Mouse (Mus musculus) macrophage (primary cell): ENCODE data around the gene Taf3. TPM values are rescaled to one million over a fixed set of nuclear protein-coding genes. Genes with fewer than 3 reads are reported as not detected.
A peak's percentile ranks its signal among the peaks of the same experiment; 100 is the strongest.

ENCODE experiments used
- H3K27ac ChIP-seq: fragments of 350-480 bp; formaldehyde crosslinking; 2 replicates; pipeline ENCODE4 v1.9.0; 2021
- H3K36me3 ChIP-seq: fragments of 350-480 bp; formaldehyde crosslinking; 2 replicates; pipeline ENCODE4 v1.9.0; 2021; ENCODE audit errors: inconsistent target
- H3K4me3 ChIP-seq: fragments of 350-480 bp; formaldehyde crosslinking; 2 replicates; pipeline ENCODE4 v1.9.0; 2021; ENCODE audit errors: inconsistent target
- H3K79me2 ChIP-seq: fragments of 350-480 bp; formaldehyde crosslinking; 2 replicates; pipeline ENCODE4 v1.9.0; 2021; ENCODE audit errors: inconsistent target
- WGBS: methylation state at CpG from one replicate; pipeline ENCODE4 v1.1.7; 2026; ENCODE audit warnings: inconsistent platforms; ENCODE audit not compliant: missing documents; 5-methylcytosine and 5-hydroxymethylcytosine counted together
- polyA plus RNA-seq: library from polyadenylated mRNA; stranded (reverse); fragments of 250-400 nt; gene quantifications from 3 replicates; pipeline ENCODE4 v1.2.4, GENCODE M21; 2018; ENCODE audit warnings: inconsistent platforms

Taf3 gene
- polyA plus RNA-seq, 1 experiment from 2014 or later: 15.9 TPM

DNA sequence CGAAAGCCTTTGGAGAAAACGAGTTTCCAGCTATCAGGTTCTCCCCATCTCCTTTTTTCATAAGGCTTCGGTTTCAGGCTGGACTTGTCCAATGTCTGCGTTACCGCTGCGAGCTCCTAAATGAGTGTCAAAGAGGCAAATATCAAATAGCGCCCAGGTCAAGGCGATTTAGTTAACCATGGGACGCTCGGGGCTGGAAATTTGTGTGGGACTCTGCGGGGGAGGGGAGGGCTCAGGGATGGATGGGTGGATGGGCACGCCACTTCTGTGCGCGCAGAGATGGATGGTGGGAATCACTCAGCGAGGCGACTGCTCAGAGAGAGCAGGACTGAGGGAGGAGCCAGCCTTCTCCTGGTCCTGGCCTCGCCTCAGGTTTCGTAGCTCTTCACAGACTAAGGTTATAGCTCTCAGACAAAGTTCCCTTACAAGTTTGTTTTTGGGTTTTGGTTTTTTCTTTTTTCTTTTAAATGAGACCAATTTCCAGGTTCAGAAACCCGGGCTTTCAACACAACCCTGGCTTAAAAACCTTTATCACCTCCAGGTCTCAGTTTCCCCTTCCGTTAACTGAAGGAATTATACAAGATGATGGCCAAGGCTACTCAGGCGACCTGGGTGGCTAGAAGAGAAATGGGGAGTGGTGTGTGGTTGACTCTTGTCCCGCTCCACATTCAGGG is 152.2 kb downstream of the Taf3 start:
- Histone ChIP-seq H3K79me2 (no peaks in the 10 kb centered on the region), H3K4me3 (no peak overlapping the region), H3K36me3 (no peaks in the 10 kb centered on the region), H3K27ac (no peak overlapping the region)
- WGBS: 7% methylated on average over 22 of the region's 22 CpGs

DNA sequence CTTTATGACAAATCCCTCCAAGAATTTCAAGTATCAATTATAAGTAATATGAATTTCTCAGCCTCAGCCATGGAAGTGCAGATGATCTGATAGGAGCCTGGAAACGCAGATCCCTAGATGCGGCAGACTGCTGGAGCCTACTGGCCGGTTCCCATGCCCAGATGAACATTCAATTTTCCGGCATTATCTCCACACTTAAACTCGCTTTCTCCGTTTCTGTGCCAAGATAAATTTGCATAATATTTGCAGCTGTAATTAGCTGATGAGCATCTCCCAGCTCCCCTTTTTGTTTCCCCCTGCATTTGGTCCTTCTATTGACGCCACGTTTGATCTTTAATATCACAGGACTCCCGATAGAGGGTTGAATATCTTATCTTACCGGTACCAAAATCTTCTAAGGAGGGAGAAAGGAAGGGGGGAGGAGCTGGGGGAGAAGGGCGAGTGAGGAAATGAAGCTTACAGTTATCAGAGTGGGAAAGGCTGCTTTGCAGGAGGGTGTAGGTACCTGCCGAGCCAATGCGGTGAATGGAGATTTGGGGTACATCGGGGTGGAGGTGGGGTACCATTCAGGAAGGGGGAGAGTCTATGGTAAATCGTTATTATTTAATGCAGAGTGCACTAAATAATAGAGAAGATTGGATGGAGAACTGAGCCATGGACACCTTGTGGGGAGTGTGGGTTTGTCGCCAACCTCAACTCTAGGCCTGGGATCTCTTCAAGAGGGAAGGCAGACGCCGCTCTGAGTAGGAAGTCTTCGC is 153.4 kb downstream of the Taf3 start:
- no peak overlapping the region for H3K4me3 ChIP-seq
- H3K79me2 ChIP-seq: no peaks in the 10 kb centered on the region
- 13% methylated on average over 19 of the region's 19 CpGs for WGBS
- no peaks in the 10 kb centered on the region for H3K36me3 ChIP-seq
- no peak overlapping the region for H3K27ac ChIP-seq

DNA sequence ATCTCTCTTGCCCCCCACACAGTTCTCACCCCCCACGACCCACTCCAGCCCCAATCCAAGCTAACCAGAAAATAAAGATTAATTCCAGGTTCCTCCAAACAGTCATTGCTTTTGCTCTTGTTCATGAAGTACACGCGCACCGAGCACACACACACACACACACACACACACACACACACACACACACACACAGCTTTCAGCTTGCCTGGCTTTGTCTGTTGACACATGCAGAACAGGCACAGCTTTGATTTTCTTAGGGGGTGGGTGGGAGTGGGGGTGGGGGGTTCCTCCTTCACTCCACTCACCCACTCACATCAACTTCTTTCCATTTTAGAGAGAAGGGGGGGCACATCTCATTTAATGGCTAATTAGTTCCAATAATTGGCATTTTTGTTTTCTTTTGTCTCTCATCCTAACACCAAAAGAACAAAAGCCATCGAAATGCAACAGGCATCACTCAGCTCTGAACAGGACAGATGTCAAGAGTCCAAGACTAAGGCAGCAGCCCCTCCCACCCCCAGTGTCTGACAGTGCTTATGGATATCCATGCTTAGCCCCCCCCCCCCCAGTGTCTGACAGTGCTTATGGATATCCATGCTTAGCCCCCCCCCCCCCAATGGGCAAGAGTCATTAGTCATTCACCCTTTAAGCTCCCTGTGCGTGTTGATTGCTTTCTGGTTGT is 155.0 kb downstream of the Taf3 start:
- 19% methylated on average over 6 of the region's 6 CpGs for WGBS
- Histone ChIP-seq H3K27ac (no peak overlapping the region), H3K4me3 (no peak overlapping the region), H3K36me3 (no peaks in the 10 kb centered on the region), H3K79me2 (no peaks in the 10 kb centered on the region)

DNA sequence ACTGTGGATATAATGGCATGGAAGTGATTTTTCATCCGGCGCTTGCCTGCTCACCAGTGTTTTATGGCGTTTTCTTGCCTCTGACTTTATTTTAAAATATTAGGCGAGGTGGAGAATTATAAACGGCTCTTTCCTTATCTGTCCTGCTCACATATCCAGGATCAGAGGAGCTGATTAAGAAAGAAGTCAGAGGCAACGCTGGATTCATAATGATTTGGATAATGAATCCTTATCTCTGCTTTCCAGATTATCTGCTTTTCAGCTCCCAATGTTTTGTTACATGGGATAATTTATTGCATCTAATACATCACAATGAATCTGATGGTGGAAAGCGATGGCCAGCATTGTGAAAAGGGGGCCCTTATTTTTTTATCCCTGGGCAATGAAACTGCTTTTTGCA is 155.9 kb downstream of the Taf3 start:
- no peaks in the 10 kb centered on the region for H3K36me3 ChIP-seq
- no peak overlapping the region for H3K4me3 ChIP-seq
- no peaks in the 10 kb centered on the region for H3K79me2 ChIP-seq
- WGBS: 14% methylated on average over 7 of the region's 7 CpGs
- no peak overlapping the region for H3K27ac ChIP-seq

DNA sequence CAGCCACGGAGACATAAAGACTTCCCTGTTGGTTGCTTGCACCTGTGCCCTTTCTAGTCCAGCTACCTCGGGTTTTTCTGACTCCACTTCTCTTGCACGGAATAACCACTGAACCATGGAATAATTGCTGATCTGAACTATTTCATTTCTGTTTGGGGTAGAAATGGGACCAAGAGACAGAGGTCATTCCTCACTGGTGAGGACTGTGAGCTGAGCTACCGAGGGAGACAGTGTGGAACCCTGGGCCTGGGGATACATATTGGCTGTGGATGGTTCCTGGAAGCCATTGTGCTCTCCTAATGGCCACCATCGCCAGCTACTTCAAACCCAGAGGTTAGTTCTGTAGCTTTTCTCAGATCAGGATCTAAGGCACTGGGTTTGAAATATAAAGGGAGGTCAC is 157.5 kb downstream of the Taf3 start:
- WGBS: 8% methylated on average over 5 of the region's 5 CpGs
- no peak overlapping the region for H3K4me3 ChIP-seq

DNA sequence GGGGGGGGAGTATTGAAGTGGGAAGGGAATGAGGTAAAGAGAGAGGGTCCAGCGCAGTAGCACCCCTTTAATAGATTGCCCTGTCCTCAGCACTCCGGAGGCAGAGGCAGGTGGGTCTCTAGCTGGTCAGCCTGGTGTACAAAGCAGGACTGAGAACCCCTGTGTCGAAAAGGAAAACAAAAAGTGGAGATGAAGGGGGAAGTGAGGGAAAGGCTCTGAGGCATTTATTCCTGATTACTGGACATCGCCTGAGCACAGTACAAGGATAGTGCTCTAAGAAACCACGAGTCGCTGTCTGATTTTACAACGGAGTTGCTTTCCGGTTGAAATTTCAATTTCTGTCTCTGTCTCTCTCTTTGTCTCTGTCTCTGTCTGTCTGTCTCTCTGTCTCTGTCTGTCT is 158.1 kb downstream of the Taf3 start:
- Histone ChIP-seq H3K27ac (no peak overlapping the region), H3K36me3 (no peaks in the 10 kb centered on the region), H3K4me3 (no peak overlapping the region), H3K79me2 (no peaks in the 10 kb centered on the region)
- 3% methylated on average over 7 of the region's 8 CpGs for WGBS

More for the DNA sequence above, 157.5 kb downstream of the Taf3 start:
- no peaks in the 10 kb centered on the region for H3K36me3 ChIP-seq
- no peaks in the 10 kb centered on the region for H3K79me2 ChIP-seq
- no peak overlapping the region for H3K27ac ChIP-seq

DNA sequence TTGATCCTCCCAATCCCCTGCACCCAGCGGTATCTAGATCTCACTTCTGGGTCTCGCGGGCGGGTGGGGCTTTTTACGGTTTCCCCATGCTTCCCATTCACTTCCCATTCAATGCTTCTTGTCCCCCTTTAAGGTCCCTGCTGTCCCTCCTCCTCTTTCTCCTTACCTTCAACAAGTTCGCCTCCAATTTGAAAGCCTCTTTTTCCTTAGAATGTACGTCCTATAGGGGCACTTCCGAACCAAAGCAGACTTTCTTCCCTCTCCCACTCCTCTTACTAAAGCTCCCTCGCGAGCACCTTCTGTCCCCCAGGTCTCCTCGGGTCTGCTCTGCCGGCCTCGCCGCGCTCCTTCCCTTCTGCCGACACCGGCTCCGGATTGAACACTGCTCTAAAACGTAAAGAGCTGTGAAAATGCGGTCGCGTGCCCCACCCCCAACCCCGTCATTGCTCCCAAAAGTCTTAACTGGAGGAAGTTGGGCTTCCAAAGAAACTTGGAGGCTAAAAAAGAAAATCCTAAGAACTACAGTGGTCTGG is 158.7 kb downstream of the Taf3 start, which contains the start of gene Gata3:
TSS of gene Gata3 (minus strand) at position 384 of the 533 bp plus-strand sequence.
- Histone ChIP-seq H3K79me2 (no peaks in the 10 kb centered on the region), H3K27ac (no peak within 1 kb of the TSS), H3K4me3 (peak within 1 kb of the TSS; percentile 20), H3K36me3 (no peaks in the 10 kb centered on the region)
- WGBS: 3% methylated on average over 23 of the region's 23 CpGs

DNA sequence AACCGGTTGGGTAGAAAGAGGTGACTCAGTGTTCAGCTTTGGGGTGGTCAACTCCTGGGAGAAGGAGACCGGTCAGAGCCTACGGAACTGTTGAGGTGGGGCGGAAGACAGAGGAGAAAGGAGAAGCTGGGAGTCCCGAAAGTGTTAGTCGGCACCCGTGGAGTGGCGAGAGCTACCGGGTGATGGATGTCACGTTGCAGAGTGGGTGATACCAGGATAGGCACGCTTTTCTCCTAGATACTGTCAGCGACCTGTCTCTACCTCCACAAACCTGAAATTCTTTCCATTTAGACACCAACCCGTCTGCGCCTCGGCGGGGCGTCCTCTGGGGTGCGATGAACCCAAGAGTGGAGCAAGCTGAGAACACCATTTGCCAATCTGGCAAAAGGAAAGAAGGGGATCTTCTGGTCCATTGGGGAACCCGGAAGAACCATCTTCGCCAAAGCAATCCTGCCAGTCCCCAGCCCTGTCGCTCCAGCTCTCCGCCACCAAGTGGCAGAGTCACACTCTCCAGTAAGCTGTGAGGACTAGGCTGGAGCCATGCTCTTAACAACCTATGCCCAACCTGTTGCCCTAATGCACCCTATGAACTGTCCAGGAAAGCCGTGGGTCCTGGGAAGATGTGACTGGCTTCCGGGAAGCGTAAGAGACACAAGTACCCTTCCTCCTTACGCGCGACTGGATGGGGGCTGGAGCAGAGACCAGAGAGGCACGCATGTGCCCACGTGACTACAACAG is 159.3 kb downstream of the Taf3 start, which contains the start of gene 9230102O04Rik:
TSS of gene 9230102O04Rik (minus strand) at position 628 of the 738 bp plus-strand sequence.
- H3K27ac ChIP-seq: no peak within 1 kb of the TSS
- peak within 1 kb of the TSS; percentile 20 for H3K4me3 ChIP-seq
- H3K79me2 ChIP-seq: no peaks in the 10 kb centered on the region
- H3K36me3 ChIP-seq: no peaks in the 10 kb centered on the region
- 1% methylated on average over 30 of the region's 30 CpGs for WGBS

DNA sequence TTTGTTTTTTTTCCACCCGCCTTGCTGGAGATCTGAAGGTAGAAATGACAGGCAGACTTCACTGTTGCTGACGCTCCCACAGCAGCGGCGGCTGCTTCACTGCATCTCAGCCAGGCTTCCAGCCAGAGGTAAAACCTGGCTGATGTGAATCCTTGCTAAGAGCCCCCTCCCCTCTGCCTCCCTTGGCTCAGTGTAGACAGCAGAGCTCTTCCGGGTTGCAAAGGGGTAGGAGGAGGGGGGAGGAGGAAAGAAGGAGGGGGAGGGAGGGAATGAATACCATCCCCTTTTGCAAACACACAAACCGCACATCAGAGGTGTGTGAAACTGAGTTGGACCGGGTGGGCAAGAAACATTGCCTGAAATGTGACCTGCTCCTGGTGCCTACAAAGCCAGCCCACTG is 160.8 kb downstream of the Taf3 start:
- Histone ChIP-seq H3K79me2 (no peaks in the 10 kb centered on the region), H3K4me3 (no peak overlapping the region), H3K36me3 (no peaks in the 10 kb centered on the region), H3K27ac (no peak overlapping the region)
- WGBS: 19% methylated on average over 6 of the region's 7 CpGs

DNA sequence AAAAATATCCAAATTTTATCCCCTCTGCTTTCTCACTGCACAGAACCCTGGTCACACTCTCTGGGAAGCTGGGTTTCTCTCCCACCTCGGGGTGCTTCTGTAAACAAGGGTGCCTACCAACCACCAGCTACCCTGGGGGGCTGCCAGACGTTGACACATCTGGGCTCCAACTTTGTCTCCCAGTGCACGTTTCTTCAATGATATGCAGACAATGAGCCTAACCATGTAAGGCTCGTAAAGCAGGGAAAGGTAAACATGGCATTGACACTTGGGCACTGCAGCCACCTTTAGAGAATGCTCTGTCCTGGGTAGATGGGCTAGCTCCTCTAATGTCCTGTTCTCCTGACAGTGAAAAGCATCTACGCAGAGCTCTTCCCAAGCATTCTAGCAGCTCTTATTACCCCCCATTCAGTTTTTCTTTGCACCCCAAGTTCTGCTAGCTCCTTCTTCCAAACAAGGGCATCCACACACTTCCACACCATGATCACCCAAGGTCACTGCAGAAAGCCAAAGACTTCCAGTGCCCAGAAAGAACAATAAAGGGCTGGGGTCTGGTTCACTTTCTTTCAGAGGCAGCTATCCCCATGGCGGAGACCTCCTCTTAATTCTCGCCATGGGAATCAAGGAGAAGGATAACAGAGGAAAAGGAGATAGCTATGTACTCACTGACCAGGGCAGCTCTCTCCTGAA is 161.3 kb downstream of the Taf3 start:
- no peak overlapping the region for H3K27ac ChIP-seq
- H3K4me3 ChIP-seq: no peak overlapping the region
- 38% methylated on average over 7 of the region's 7 CpGs for WGBS
- no peaks in the 10 kb centered on the region for H3K79me2 ChIP-seq
- H3K36me3 ChIP-seq: no peaks in the 10 kb centered on the region

DNA sequence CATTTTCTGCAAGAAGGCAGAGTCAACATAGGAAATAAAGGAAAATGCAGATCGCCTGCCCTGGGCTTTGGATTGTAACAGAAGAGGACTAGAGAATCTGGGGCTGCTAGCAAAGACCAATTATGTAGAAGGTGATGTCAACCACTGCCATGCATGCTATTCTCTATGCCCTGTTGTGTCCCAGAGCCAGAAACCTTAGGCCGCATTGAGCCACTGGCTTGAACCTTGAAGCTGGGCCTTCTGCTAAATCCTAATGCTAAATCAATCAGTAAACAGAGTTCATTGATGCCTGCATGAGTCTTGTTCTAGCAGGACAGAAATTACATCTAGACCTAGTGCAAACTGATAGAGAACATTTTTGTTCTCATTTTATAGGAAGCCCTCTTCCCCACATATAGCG is 162.4 kb downstream of the Taf3 start:
- WGBS: 79% methylated on average over 3 of the region's 3 CpGs
- Histone ChIP-seq H3K4me3 (no peak overlapping the region), H3K27ac (no peak overlapping the region), H3K79me2 (no peaks in the 10 kb centered on the region), H3K36me3 (no peaks in the 10 kb centered on the region)

DNA sequence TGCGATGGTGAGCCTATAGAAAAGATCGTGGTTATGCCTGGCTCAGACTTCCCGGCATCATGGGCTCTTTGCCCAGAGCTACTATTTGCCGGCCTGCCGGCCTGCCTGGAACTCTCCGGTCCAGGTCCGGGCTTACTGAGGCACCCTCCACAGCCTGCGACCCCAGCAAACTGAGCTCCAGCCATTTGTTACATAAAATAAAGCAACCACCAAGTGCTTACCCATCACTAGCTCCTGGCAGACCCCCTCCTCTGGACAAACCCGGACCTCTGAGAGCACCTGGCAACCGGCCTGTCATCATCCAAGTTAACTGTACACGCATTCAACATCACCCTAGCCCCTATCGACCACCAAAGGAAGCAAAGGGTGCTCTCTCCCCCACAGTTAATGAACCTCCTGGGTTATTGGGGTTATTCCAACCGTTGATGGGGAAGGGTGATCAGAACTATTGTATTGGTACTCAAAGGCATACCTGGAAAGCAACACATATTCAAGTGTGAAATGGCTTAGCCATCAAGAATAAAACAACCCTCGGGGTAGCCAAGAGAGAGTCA is 163.1 kb downstream of the Taf3 start:
- H3K36me3 ChIP-seq: no peaks in the 10 kb centered on the region
- no peak overlapping the region for H3K27ac ChIP-seq
- WGBS: 66% methylated on average over 13 of the region's 14 CpGs
- no peaks in the 10 kb centered on the region for H3K79me2 ChIP-seq
- no peak overlapping the region for H3K4me3 ChIP-seq

DNA sequence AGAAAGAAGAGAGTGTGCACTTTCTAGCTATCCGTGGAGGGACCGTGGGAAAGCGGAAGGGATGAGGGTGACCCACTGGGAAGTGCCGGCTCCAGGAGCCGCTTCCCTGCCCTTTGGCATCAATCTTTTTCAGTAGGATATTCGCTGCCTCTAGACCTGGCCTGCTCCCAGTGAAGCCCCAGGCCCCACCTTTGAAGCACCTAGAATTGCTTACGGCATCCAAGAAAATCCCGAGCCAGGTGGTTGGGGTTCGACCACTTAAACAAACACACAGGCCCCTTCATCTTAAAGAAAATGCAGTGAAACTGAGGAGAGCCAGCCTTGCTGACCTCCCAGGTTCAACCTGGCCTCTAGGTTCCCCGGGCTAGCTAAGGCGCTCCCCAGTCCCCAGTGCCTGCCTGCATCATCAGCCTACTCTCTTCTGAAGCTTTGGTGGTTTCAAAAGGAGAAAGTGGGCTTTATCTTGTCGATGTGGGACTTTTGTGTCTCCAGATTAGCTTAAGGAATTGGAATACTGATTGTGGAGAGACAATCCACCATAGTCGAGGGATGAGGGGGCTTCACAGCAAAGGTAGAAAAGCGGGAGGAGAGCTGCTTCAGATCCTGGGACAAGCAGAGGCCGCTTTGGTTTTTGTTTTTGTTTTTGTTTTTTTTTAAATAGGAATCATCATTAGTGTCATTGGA is 163.7 kb downstream of the Taf3 start:
- H3K36me3 ChIP-seq: no peaks in the 10 kb centered on the region
- no peaks in the 10 kb centered on the region for H3K79me2 ChIP-seq
- no peak overlapping the region for H3K4me3 ChIP-seq
- no peak overlapping the region for H3K27ac ChIP-seq
- 43% methylated on average over 15 of the region's 15 CpGs for WGBS
